Comparison of ENCODE assay signal across 10 mouse cellular contexts in genomic region chr15:85206703-85207075, GRCm38 (mm10). TPM values are rescaled to one million over a fixed set of nuclear protein-coding genes. Genes with fewer than 3 reads are reported as not detected.
A peak's percentile ranks its signal among the peaks of the same experiment; 100 is the strongest.
DNase-seq lines count a peak whose midpoint lies in the region; ATAC-seq lines count a peak whose summit lies in the region.
"Had no signal": no experiment of that assay in that cellular context is flagged by ENCODE, and none has a peak within 500 bp of the region (broad histone marks: within the 10 kb centered on the region; RNA-seq: fewer than 3 reads in every experiment).

No protein-coding gene starts in this region.

- H3K27ac ChIP-seq in kidney, embryonic 15.5 days, result peak overlapping the region; percentile 89
- peak overlapping the region; percentile 89 for H3K27ac ChIP-seq in embryonic facial prominence, embryonic 15.5 days (replicated peaks)
- H3K27ac ChIP-seq in intestine, embryonic 14.5 days (ENCODE audit: low read depth), result peak overlapping the region; percentile 93
- H3K27ac ChIP-seq in neural tube, embryonic 12.5 days, result no peak overlapping the region

- H3K4me1 ChIP-seq in kidney, embryonic 15.5 days, result peaks cover 71% of the 10 kb centered on the region
- peaks cover 62% of the 10 kb centered on the region for H3K4me1 ChIP-seq in embryonic facial prominence, embryonic 15.5 days
- peaks cover 22% of the 10 kb centered on the region for H3K4me1 ChIP-seq in intestine, embryonic 14.5 days (replicated peaks; ENCODE audit: control insufficient read depth, insufficient read depth, low read length)
- H3K4me1 ChIP-seq in neural tube, embryonic 12.5 days, result peaks cover 22% of the 10 kb centered on the region

- 7% methylated on average over 3 of the region's 3 CpGs for WGBS in kidney, embryonic 15.5 days
- 9% methylated on average over 3 of the region's 3 CpGs for WGBS in embryonic facial prominence, embryonic 15.5 days
- WGBS in intestine, embryonic 14.5 days, result 4% methylated on average over 3 of the region's 3 CpGs
- 3% methylated on average over 3 of the region's 3 CpGs for WGBS in neural tube, embryonic 12.5 days

- peaks cover 22% of the 10 kb centered on the region for H3K36me3 ChIP-seq in kidney, embryonic 15.5 days
- peaks cover 18% of the 10 kb centered on the region; the same call in 1 of the 2 replicates for H3K36me3 ChIP-seq in embryonic facial prominence, embryonic 15.5 days
- H3K36me3 ChIP-seq in intestine, embryonic 14.5 days (ENCODE audit: control insufficient read depth, insufficient read depth, low read length), result peaks cover 11% of the 10 kb centered on the region
- peaks cover 17% of the 10 kb centered on the region for H3K36me3 ChIP-seq in neural tube, embryonic 12.5 days

- H3K27me3 ChIP-seq in kidney, embryonic 15.5 days, result no peaks in the 10 kb centered on the region
- no peaks in the 10 kb centered on the region for H3K27me3 ChIP-seq in embryonic facial prominence, embryonic 15.5 days
- H3K27me3 ChIP-seq in intestine, embryonic 14.5 days (replicated peaks; ENCODE audit: control insufficient read depth, insufficient read depth, low read length), result no peaks in the 10 kb centered on the region
- peaks cover 5% of the 10 kb centered on the region; the same call in 1 of the 2 replicates for H3K27me3 ChIP-seq in neural tube, embryonic 12.5 days (replicated peaks)

- peaks cover 8% of the 10 kb centered on the region; the same call in 1 of the 2 replicates for H3K9me3 ChIP-seq in kidney, embryonic 15.5 days (replicated peaks)
- no peaks in the 10 kb centered on the region for H3K9me3 ChIP-seq in embryonic facial prominence, embryonic 15.5 days (replicated peaks)
- peaks cover 3% of the 10 kb centered on the region; the same call in 1 of the 2 replicates for H3K9me3 ChIP-seq in intestine, embryonic 14.5 days (ENCODE audit: control insufficient read depth, low read length)
- H3K9me3 ChIP-seq in neural tube, embryonic 12.5 days, result peaks cover 9% of the 10 kb centered on the region

- H3K4me2 ChIP-seq in kidney, embryonic 15.5 days, result peak overlapping the region; percentile 94
- H3K4me2 ChIP-seq in embryonic facial prominence, embryonic 15.5 days (replicated peaks), result peak overlapping the region; percentile 92
- peak overlapping the region; percentile 54 for H3K4me2 ChIP-seq in intestine, embryonic 14.5 days (ENCODE audit: low read length)
- H3K4me2 ChIP-seq in neural tube, embryonic 12.5 days (replicated peaks), result peak overlapping the region; percentile 81

- H3K4me3 ChIP-seq in kidney, embryonic 15.5 days (replicated peaks), result peak overlapping the region; percentile 74
- peak overlapping the region; percentile 79 for H3K4me3 ChIP-seq in embryonic facial prominence, embryonic 15.5 days (replicated peaks)
- H3K4me3 ChIP-seq in intestine, embryonic 14.5 days (ENCODE audit: low read depth, low read length), result peak overlapping the region; percentile 67
- H3K4me3 ChIP-seq in neural tube, embryonic 12.5 days, result peak overlapping the region; percentile 52

- ATAC-seq in kidney, embryonic 15.5 days (replicated peaks; ENCODE audit: low FRiP score), result no peak
- no peak for ATAC-seq in embryonic facial prominence, embryonic 15.5 days (ENCODE audit: insufficient number of reproducible peaks, low FRiP score, low TSS enrichment, low read depth)
- no peak for ATAC-seq in intestine, embryonic 14.5 days (replicated peaks; ENCODE audit: low FRiP score, low TSS enrichment, low read depth)
- 0 out of 2 replicates have a peak, but pooled peaks have one; percentile 9 for ATAC-seq in neural tube, embryonic 12.5 days (ENCODE audit: low FRiP score, low read depth)

- H3K9ac ChIP-seq in kidney, embryonic 15.5 days, result peak overlapping the region; percentile 84
- peak overlapping the region; percentile 79 for H3K9ac ChIP-seq in embryonic facial prominence, embryonic 15.5 days
- H3K9ac ChIP-seq in intestine, embryonic 14.5 days (ENCODE audit: low read length), result peak overlapping the region; percentile 87
- peak overlapping the region; percentile 69 for H3K9ac ChIP-seq in neural tube, embryonic 12.5 days

- no peak for DNase-seq in kidney, adult 9 months
- no peak for DNase-seq in intestine, embryonic 14.5 days (ENCODE audit: low spot score)
- no peak for DNase-seq in frontal cortex, postnatal 36 days (ENCODE audit: low spot score in 2 of 2)
- DNase-seq in kidney, postnatal 10 days, result no peak
- DNase-seq in spleen, postnatal 14 days (ENCODE audit: low spot score in 2 of 2), result no peak
- DNase-seq: gastrocnemius, postnatal 14 days; lung, postnatal 14 days had no signal

RNA-seq across cellular contexts. Expression of gene Fbln1, which starts 0.9 kb away (rescaled TPM):
- polyA plus RNA-seq in kidney, embryonic 15.5 days (2015; fragmentation: Nextera tagmentation; extraction: Ambion mirVana), result 170 and 206 TPM in 2 replicates
- 258 and 266 TPM in 2 replicates for polyA plus RNA-seq in embryonic facial prominence, embryonic 15.5 days (2015; fragmentation: Nextera tagmentation; extraction: Ambion mirVana)
- 236 and 255 TPM in 2 replicates for polyA plus RNA-seq in intestine, embryonic 14.5 days (2014; fragmentation: Nextera tagmentation; extraction: Ambion mirVana)
- 102 and 108 TPM in 2 replicates for polyA plus RNA-seq in neural tube, embryonic 12.5 days (2016; fragmentation: Nextera tagmentation; extraction: Ambion mirVana)
